Mouse (Mus musculus) CD4-positive helper T cell, adult 2 months (primary cell): ENCODE data around the gene Rem1.

Experiments used
- DNase-seq: peaks from one replicate; pipeline ENCODE4 v3.0.0-alpha.2; 2012; ENCODE audit warnings: low read depth, missing footprints, low spot score

The Rem1 gene

GRCm38 (mm10) chr2:152626774-152627591, at the start of gene Rem1:
Gene Rem1, plus strand, starts transcription at chr2:152626951.
- no peak for DNase-seq

GRCm38 (mm10) chr2:152580107-152580506, 46.6 kb upstream of the Rem1 start, which contains the start of gene Defb19:
Gene Defb19, minus strand, starts transcription at chr2:152580312.
- no peak for DNase-seq

- DNase-seq: no peak
These were observed 46.1 kb upstream of the Rem1 start for GRCm38 (mm10) chr2:152580612-152581011.

GRCm38 (mm10) chr2:152586926-152587560, 39.7 kb upstream of the Rem1 start:
- no peak for DNase-seq

GRCm38 (mm10) chr2:152588450-152588849, 38.3 kb upstream of the Rem1 start:
- DNase-seq: no peak

- DNase-seq: no peak
These were observed 37.7 kb upstream of the Rem1 start for GRCm38 (mm10) chr2:152589021-152589420.

- DNase-seq: no peak
These were observed 27.5 kb upstream of the Rem1 start, which contains the start of gene Defb45 for GRCm38 (mm10) chr2:152599299-152599698. Gene Defb45, minus strand, starts transcription at chr2:152599399.

GRCm38 (mm10) chr2:152600076-152600475, 26.7 kb upstream of the Rem1 start:
- DNase-seq: no peak

- DNase-seq: no peak
These were observed 25.3 kb upstream of the Rem1 start for GRCm38 (mm10) chr2:152601275-152601960.

- peak; percentile 14 for DNase-seq
These were observed 22.7 kb upstream of the Rem1 start, which contains the start of gene Defb36 for GRCm38 (mm10) chr2:152604057-152604456. Gene Defb36, plus strand, starts transcription at chr2:152604327.

GRCm38 (mm10) chr2:152607746-152608145, 19.0 kb upstream of the Rem1 start:
- DNase-seq: no peak

GRCm38 (mm10) chr2:152608719-152609118, 18.0 kb upstream of the Rem1 start:
- DNase-seq: no peak

- no peak for DNase-seq
These were observed 14.6 kb upstream of the Rem1 start for GRCm38 (mm10) chr2:152612193-152612592.

- DNase-seq: peak; percentile 47
These were observed 11.2 kb upstream of the Rem1 start for GRCm38 (mm10) chr2:152615563-152615962.

GRCm38 (mm10) chr2:152616470-152616869, 10.3 kb upstream of the Rem1 start:
- DNase-seq: no peak

GRCm38 (mm10) chr2:152617374-152617773, 9.4 kb upstream of the Rem1 start:
- peak; percentile 26 for DNase-seq

- no peak for DNase-seq
These were observed 6.2 kb upstream of the Rem1 start for GRCm38 (mm10) chr2:152620367-152621134.

- no peak for DNase-seq
These were observed 4.6 kb upstream of the Rem1 start for GRCm38 (mm10) chr2:152622151-152622550.

GRCm38 (mm10) chr2:152622953-152623352, 3.8 kb upstream of the Rem1 start, which contains the start of gene Defb25:
Gene Defb25, minus strand, starts transcription at chr2:152623053.
- no peak for DNase-seq

GRCm38 (mm10) chr2:152624566-152624965, 2.2 kb upstream of the Rem1 start:
- DNase-seq: no peak

GRCm38 (mm10) chr2:152625256-152625655, 1.5 kb upstream of the Rem1 start:
- no peak for DNase-seq
